Mouse (Mus musculus): ENCODE measurements around the gene Acot12. TPM values are rescaled to one million over a fixed set of nuclear protein-coding genes. Genes with fewer than 3 reads are reported as not detected.

The Acot12 gene
- polyA plus RNA-seq, 1 experiment: not detected

- H3K4me1 ChIP-seq (ENCODE audit: control insufficient read depth, insufficient read depth, low read length): no peaks in the 10 kb centered on the region
- TF ChIP-seq POLR2A (IDR thresholded peaks at IDR 0.05; ENCODE audit: borderline replicate concordance, control insufficient read depth, low read depth, low read length) (no peak), CTCF (IDR thresholded peaks at IDR 0.05; ENCODE audit: control insufficient read depth, insufficient read depth, low read length) (no peak)
- H3K4me3 ChIP-seq (replicated peaks; ENCODE audit: control insufficient read depth, low read depth, low read length): no peak overlapping the region
- 87% methylated on average over 6 of the region's 6 CpGs for WGBS
- no peak overlapping the region for H3K27ac ChIP-seq (ENCODE audit: control insufficient read depth, insufficient read depth, low read depth, low read length, poor library complexity)
Observed at GRCm38 (mm10) chr13:91796916-91797315, 55.6 kb downstream of the Acot12 start.

DNA sequence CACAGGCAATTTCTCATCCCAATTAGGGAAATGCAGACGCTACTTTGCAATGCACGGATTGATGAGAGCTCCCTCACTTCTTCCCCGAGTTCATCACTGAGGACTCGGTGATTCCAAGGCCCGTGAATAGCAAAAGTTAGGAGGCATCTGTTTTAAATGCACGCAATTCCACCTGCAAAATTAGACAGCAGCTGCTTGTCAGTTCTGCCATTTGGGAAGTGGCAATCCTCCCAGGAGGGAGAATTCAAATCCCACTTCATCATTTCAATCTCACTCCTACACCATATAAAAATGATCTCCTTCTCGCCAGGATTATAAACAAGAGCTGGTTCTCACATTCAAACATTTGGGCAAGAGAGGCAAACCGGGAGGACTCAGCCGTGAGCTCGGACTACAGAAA lies 56.1 kb downstream of the Acot12 start:
- Histone ChIP-seq H3K4me3 (replicated peaks; ENCODE audit: control insufficient read depth, low read depth, low read length) (no peak overlapping the region), H3K4me1 (ENCODE audit: control insufficient read depth, insufficient read depth, low read length) (no peaks in the 10 kb centered on the region), H3K27ac (ENCODE audit: control insufficient read depth, insufficient read depth, low read depth, low read length, poor library complexity) (no peak overlapping the region)
- 91% methylated on average over 10 of the region's 10 CpGs for WGBS
- no peak for TF ChIP-seq POLR2A (IDR thresholded peaks at IDR 0.05; ENCODE audit: borderline replicate concordance, control insufficient read depth, low read depth, low read length)
- no peak for TF ChIP-seq CTCF (IDR thresholded peaks at IDR 0.05; ENCODE audit: control insufficient read depth, insufficient read depth, low read length)

- H3K4me3 ChIP-seq (replicated peaks; ENCODE audit: control insufficient read depth, low read depth, low read length): no peak overlapping the region
- H3K4me1 ChIP-seq (ENCODE audit: control insufficient read depth, insufficient read depth, low read length): no peaks in the 10 kb centered on the region; the same call in 1 of the 2 replicates
- no peak overlapping the region for H3K27ac ChIP-seq (ENCODE audit: control insufficient read depth, insufficient read depth, low read depth, low read length, poor library complexity)
- WGBS: 57% methylated on average over 5 of the region's 5 CpGs
- TF ChIP-seq POLR2A (IDR thresholded peaks at IDR 0.05; ENCODE audit: borderline replicate concordance, control insufficient read depth, low read depth, low read length) (no peak), CTCF (IDR thresholded peaks at IDR 0.05; ENCODE audit: control insufficient read depth, insufficient read depth, low read length) (no peak)
Observed at GRCm38 (mm10) chr13:91801726-91802125, 60.4 kb downstream of the Acot12 start.

GRCm38 (mm10) chr13:91807155-91807839 lies 66.0 kb downstream of the Acot12 start, which contains the start of gene Zcchc9:
Gene Zcchc9, minus strand, starts transcription at chr13:91807705.
- H3K27ac ChIP-seq (ENCODE audit: control insufficient read depth, insufficient read depth, low read depth, low read length, poor library complexity): peak within 1 kb of the TSS; percentile 91
- H3K4me3 ChIP-seq (replicated peaks; ENCODE audit: control insufficient read depth, low read depth, low read length): peak within 1 kb of the TSS; percentile 86
- under 1% methylated on average over 50 of the region's 50 CpGs for WGBS
- TF ChIP-seq POLR2A (IDR thresholded peaks at IDR 0.05; ENCODE audit: borderline replicate concordance, control insufficient read depth, low read depth, low read length) (peak; percentile 68), CTCF (IDR thresholded peaks at IDR 0.05; ENCODE audit: control insufficient read depth, insufficient read depth, low read length) (peak; percentile 38; the same call in 1 of the 2 replicates)
- no peaks in the 10 kb centered on the region; the same call in 1 of the 2 replicates for H3K4me1 ChIP-seq (ENCODE audit: control insufficient read depth, insufficient read depth, low read length)

DNA sequence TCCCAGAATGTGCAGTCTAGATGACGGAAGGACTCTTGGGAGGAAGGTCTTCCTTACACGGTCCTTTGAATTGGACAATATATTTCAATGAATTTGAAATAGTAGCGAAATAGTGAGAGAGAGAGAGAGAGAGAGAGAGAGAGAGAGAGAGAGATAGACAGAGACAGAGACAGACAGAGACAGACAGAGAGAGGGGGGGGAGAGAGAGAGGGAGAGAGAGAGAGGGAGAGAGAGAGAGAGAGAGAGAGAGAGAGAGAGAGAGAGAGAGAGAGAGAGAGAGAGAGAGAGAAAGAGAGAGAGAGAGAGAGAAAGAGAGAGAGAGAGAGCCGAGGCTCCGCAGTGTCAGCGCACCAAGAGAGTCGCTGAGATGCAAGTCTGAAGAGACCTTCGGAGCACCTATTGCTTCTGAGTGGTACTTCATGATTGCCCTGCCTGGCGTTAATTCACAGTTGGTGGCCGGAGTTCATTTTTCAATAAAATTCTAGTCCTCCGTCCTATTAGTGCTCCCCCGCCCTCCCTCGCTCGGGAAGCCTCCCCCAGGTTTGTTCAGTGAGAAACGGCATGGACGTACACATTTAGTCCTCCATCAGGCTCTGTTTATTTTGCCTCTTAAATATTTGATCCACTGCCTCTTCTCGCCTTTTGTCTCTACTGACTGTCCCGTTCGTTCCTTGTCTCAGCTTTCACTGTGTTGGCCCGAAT lies 66.7 kb downstream of the Acot12 start:
- 15% methylated on average over 20 of the region's 20 CpGs for WGBS
- peak overlapping the region; percentile 91 for H3K27ac ChIP-seq (ENCODE audit: control insufficient read depth, insufficient read depth, low read depth, low read length, poor library complexity)
- peak overlapping the region; percentile 86 for H3K4me3 ChIP-seq (replicated peaks; ENCODE audit: control insufficient read depth, low read depth, low read length)
- no peak for TF ChIP-seq POLR2A (IDR thresholded peaks at IDR 0.05; ENCODE audit: borderline replicate concordance, control insufficient read depth, low read depth, low read length)
- H3K4me1 ChIP-seq (ENCODE audit: control insufficient read depth, insufficient read depth, low read length): no peaks in the 10 kb centered on the region; the same call in 1 of the 2 replicates

- H3K27ac ChIP-seq (ENCODE audit: control insufficient read depth, insufficient read depth, low read depth, low read length, poor library complexity): no peak overlapping the region
- no peaks in the 10 kb centered on the region; the same call in 1 of the 2 replicates for H3K4me1 ChIP-seq (ENCODE audit: control insufficient read depth, insufficient read depth, low read length)
- 37% methylated on average over 2 of the region's 2 CpGs for WGBS
- H3K4me3 ChIP-seq (replicated peaks; ENCODE audit: control insufficient read depth, low read depth, low read length): no peak overlapping the region
- TF ChIP-seq POLR2A (IDR thresholded peaks at IDR 0.05; ENCODE audit: borderline replicate concordance, control insufficient read depth, low read depth, low read length): no peak
- no peak for TF ChIP-seq CTCF (IDR thresholded peaks at IDR 0.05; ENCODE audit: control insufficient read depth, insufficient read depth, low read length)
Observed at GRCm38 (mm10) chr13:91809476-91809875, 68.2 kb downstream of the Acot12 start.

DNA sequence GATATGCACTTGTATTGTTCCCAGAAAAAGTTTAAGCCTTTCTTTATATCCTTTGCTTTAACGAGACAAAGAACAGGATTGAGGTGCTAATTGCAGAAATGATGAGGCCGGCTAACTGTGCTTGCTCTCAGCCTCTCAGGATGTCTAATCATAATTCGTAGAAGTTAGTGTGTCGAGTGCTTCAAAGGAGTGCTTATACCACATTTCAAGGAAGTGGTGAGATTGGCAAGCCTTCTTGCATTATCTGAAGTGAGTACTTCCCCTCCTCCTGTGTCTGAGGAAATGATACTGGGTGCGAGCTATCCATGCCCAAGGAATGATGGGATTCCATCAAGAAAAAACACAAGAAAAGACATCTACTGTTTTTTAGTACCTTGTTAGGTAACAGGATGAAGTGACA lies 73.4 kb downstream of the Acot12 start:
- TF ChIP-seq CTCF (IDR thresholded peaks at IDR 0.05; ENCODE audit: control insufficient read depth, insufficient read depth, low read length) (no peak), POLR2A (IDR thresholded peaks at IDR 0.05; ENCODE audit: borderline replicate concordance, control insufficient read depth, low read depth, low read length) (no peak)
- 72% methylated on average over 5 of the region's 5 CpGs for WGBS

DNA sequence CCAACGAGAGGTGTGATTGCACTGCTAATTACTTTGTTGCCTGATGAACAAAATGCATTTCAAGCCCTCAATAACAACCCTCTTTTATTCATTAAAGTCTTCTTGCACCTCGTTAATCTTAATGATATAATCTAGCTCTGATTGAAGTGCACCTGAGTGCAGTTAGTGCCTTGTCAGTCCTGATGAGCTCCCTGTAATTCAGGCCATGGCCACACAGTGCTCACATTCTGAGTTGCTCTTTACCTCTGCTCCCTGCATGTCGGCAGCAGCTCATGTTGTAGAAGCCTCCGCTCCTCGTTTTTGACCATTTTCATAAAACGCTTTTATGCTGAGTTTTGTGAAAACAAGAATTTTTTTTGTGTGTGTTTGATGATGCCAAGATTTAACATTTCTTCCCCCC lies 82.4 kb downstream of the Acot12 start:
- no peak for TF ChIP-seq CTCF (IDR thresholded peaks at IDR 0.05; ENCODE audit: control insufficient read depth, insufficient read depth, low read length)
- TF ChIP-seq POLR2A (IDR thresholded peaks at IDR 0.05; ENCODE audit: borderline replicate concordance, control insufficient read depth, low read depth, low read length): no peak
- Histone ChIP-seq H3K4me1 (ENCODE audit: control insufficient read depth, insufficient read depth, low read length) (no peaks in the 10 kb centered on the region), H3K27ac (ENCODE audit: control insufficient read depth, insufficient read depth, low read depth, low read length, poor library complexity) (no peak overlapping the region), H3K4me3 (replicated peaks; ENCODE audit: control insufficient read depth, low read depth, low read length) (no peak overlapping the region)
- WGBS: 80% methylated on average over 6 of the region's 6 CpGs

More for the DNA sequence above, 73.4 kb downstream of the Acot12 start:
- Histone ChIP-seq H3K27ac (ENCODE audit: control insufficient read depth, insufficient read depth, low read depth, low read length, poor library complexity) (no peak overlapping the region), H3K4me1 (ENCODE audit: control insufficient read depth, insufficient read depth, low read length) (no peaks in the 10 kb centered on the region), H3K4me3 (replicated peaks; ENCODE audit: control insufficient read depth, low read depth, low read length) (no peak overlapping the region)

Measured in bone marrow, adult 2 months (tissue).